In genomic region chr1:4602386-4602785, GRCm38 (mm10) we compare ENCODE assay signal across 14 mouse cellular contexts.
DNase-seq lines count a peak whose midpoint lies in the region; ATAC-seq and TF ChIP-seq lines count a peak whose summit lies in the region.
"Had no signal": no experiment of that assay in that cellular context is flagged by ENCODE, and none has a peak within 500 bp of the region (broad histone marks: within the 10 kb centered on the region; RNA-seq: fewer than 3 reads in every experiment).

No protein-coding gene starts in this region.

- peak in 1 of 2 experiments; percentile 20 for DNase-seq in heart, adult 2 months
- no peak for DNase-seq in heart, postnatal 4 days
- DNase-seq in 416B (ENCODE audit: low read depth) (peak; percentile 95), Patski (ENCODE audit: low read depth, low spot score) (no peak)
- DNase-seq in lung, postnatal 0 days (ENCODE audit: low spot score), result peak; percentile 62
- no peak for DNase-seq in forebrain, embryonic 10.5 days (ENCODE audit: extremely low spot score, low spot score)
- no peak for DNase-seq in ovary, postnatal 14 days (ENCODE audit: low spot score)
- DNase-seq: cerebellum, adult 18-20 months; kidney, postnatal 10 days had no signal

- no peak for TF ChIP-seq POLR2A in heart, adult 2 months (IDR thresholded peaks at IDR 0.05; ENCODE audit: insufficient read depth, low read depth, low read length)

- no peaks in the 10 kb centered on the region for H3K9me3 ChIP-seq in lung, postnatal 0 days (ENCODE audit: low read length)
- no peaks in the 10 kb centered on the region for H3K9me3 ChIP-seq in forebrain, embryonic 10.5 days
- H3K9me3 ChIP-seq in intestine, embryonic 15.5 days, result no peaks in the 10 kb centered on the region
- H3K9me3 ChIP-seq: embryonic facial prominence, embryonic 13.5 days; G1E; midbrain, embryonic 10.5 days had no signal

- no peak overlapping the region for H3K4me2 ChIP-seq in lung, postnatal 0 days (replicated peaks; ENCODE audit: low read depth, low read length)
- H3K4me2 ChIP-seq in intestine, embryonic 15.5 days (replicated peaks), result no peak overlapping the region
- H3K4me2 ChIP-seq: embryonic facial prominence, embryonic 13.5 days had no signal

- intact Hi-C loops in heart, adult 2 months (cut with DNase I), result no loop called here

- peak; percentile 31 for ATAC-seq in Patski
- peak; percentile 93 for ATAC-seq in lung, postnatal 0 days
- no peak for ATAC-seq in intestine, embryonic 15.5 days
- ATAC-seq: inflammation-experienced regulatory T-cells, adult 6 months had no signal

- 0 out of 2 replicates have a peak, but pooled peaks have one; percentile 40 for TF ChIP-seq EP300 in heart, adult 2 months (IDR thresholded peaks at IDR 0.05; ENCODE audit: insufficient read depth, low read depth, low read length)
- peak; percentile 89 for TF ChIP-seq EP300 in lung, postnatal 0 days (IDR thresholded peaks at IDR 0.05)

- TF ChIP-seq CTCF in heart, adult 2 months (IDR thresholded peaks at IDR 0.05), result no peak
- TF ChIP-seq CTCF in Patski (IDR thresholded peaks at IDR 0.05), result no peak
- TF ChIP-seq CTCF in lung, postnatal 0 days (IDR thresholded peaks at IDR 0.05), result no peak

- H3K36me3 ChIP-seq in heart, adult 2 months (ENCODE audit: control insufficient read depth, insufficient read depth, low read length), result no peaks in the 10 kb centered on the region
- H3K36me3 ChIP-seq in lung, postnatal 0 days (ENCODE audit: insufficient read depth, low read length), result no peaks in the 10 kb centered on the region
- no peaks in the 10 kb centered on the region for H3K36me3 ChIP-seq in forebrain, embryonic 10.5 days (replicated peaks)
- no peaks in the 10 kb centered on the region for H3K36me3 ChIP-seq in intestine, embryonic 15.5 days
- H3K36me3 ChIP-seq: embryonic facial prominence, embryonic 13.5 days; G1E; midbrain, embryonic 10.5 days had no signal

- H3K4me3 ChIP-seq in heart, adult 2 months, result no peak overlapping the region
- no peak overlapping the region for H3K4me3 ChIP-seq in lung, postnatal 0 days (ENCODE audit: low read depth, low read length)
- no peak overlapping the region for H3K4me3 ChIP-seq in forebrain, embryonic 10.5 days
- no peak overlapping the region for H3K4me3 ChIP-seq in intestine, embryonic 15.5 days (replicated peaks)
- H3K4me3 ChIP-seq: embryonic facial prominence, embryonic 13.5 days; midbrain, embryonic 10.5 days had no signal

- CTCF ChIA-PET in Patski (lab: Charles Lee), result no interaction called here

- H3K9ac ChIP-seq in heart, adult 2 months (ENCODE audit: low read depth, low read length), result no peak overlapping the region
- no peak overlapping the region for H3K9ac ChIP-seq in lung, postnatal 0 days (replicated peaks; ENCODE audit: low read depth)
- no peak overlapping the region for H3K9ac ChIP-seq in intestine, embryonic 15.5 days
- H3K9ac ChIP-seq: embryonic facial prominence, embryonic 13.5 days had no signal

- no peaks in the 10 kb centered on the region; the same call in 1 of the 2 replicates for H3K4me1 ChIP-seq in heart, adult 2 months (ENCODE audit: control insufficient read depth, insufficient read depth, low read length)
- no peaks in the 10 kb centered on the region for H3K4me1 ChIP-seq in lung, postnatal 0 days (ENCODE audit: insufficient read depth, low read depth, low read length)
- no peaks in the 10 kb centered on the region for H3K4me1 ChIP-seq in forebrain, embryonic 10.5 days
- no peaks in the 10 kb centered on the region for H3K4me1 ChIP-seq in intestine, embryonic 15.5 days (replicated peaks)
- H3K4me1 ChIP-seq: embryonic facial prominence, embryonic 13.5 days; midbrain, embryonic 10.5 days had no signal

- H3K27ac ChIP-seq in heart, adult 2 months, result no peak overlapping the region
- H3K27ac ChIP-seq in lung, postnatal 0 days (ENCODE audit: low read length), result no peak overlapping the region
- H3K27ac ChIP-seq in forebrain, embryonic 10.5 days, result no peak overlapping the region
- H3K27ac ChIP-seq in intestine, embryonic 15.5 days, result no peak overlapping the region
- H3K27ac ChIP-seq: embryonic facial prominence, embryonic 13.5 days; midbrain, embryonic 10.5 days had no signal

- POLR2A ChIA-PET in Patski (lab: Charles Lee), result interaction anchor here (0.7 kb wide), 1 partner anchor 305 kb away, joined by 7 read pairs; no protein-coding TSS in a partner anchor

- H3K27me3 ChIP-seq in heart, adult 2 months (ENCODE audit: control insufficient read depth, insufficient read depth, low read length), result no peaks in the 10 kb centered on the region
- H3K27me3 ChIP-seq in Patski, result no peaks in the 10 kb centered on the region
- H3K27me3 ChIP-seq in lung, postnatal 0 days (replicated peaks; ENCODE audit: insufficient read depth, low read length), result no peaks in the 10 kb centered on the region
- no peaks in the 10 kb centered on the region for H3K27me3 ChIP-seq in forebrain, embryonic 10.5 days (ENCODE audit: poor library complexity, severe bottlenecking)
- H3K27me3 ChIP-seq in intestine, embryonic 15.5 days (replicated peaks), result no peaks in the 10 kb centered on the region
- H3K27me3 ChIP-seq: embryonic facial prominence, embryonic 13.5 days had no signal

- WGBS in heart, adult 2 months, result 22% methylated on average over 3 of the region's 3 CpGs
- 41% methylated on average over 3 of the region's 3 CpGs for WGBS in lung, postnatal 0 days
- 88% methylated on average over 3 of the region's 3 CpGs for WGBS in forebrain, embryonic 10.5 days
- WGBS in intestine, embryonic 15.5 days, result 74% methylated on average over 3 of the region's 3 CpGs

- in situ Hi-C loops in Patski (cut with MboI; ENCODE audit: low pct_unique_long_range_greater_than_20kb), result no loop called here

- no peaks in the 10 kb centered on the region for H3K79me2 ChIP-seq in heart, adult 2 months (replicated peaks; ENCODE audit: control insufficient read depth, insufficient read depth, low read length)

Comparison
In these comparisons a context has a peak if more than half of its experiments do, and no peak if none do; other contexts are left out.
1. DNase-seq: peak in 416B (single experiment) and lung, postnatal 0 days (single experiment); none in heart, postnatal 4 days (single experiment), Patski (single experiment), forebrain, embryonic 10.5 days (single experiment) and ovary, postnatal 14 days (single experiment).